Mouse (Mus musculus) liver, embryonic 11.5 days (tissue): ENCODE data around the gene Cdca3. TPM values are rescaled to one million over a fixed set of nuclear protein-coding genes. Genes with fewer than 3 reads are reported as not detected.
A peak's percentile ranks its signal among the peaks of the same experiment; 100 is the strongest.

Source experiments
- ATAC-seq: fragments of 200-750 bp; cut with Nextera tagmentation; replicated peaks from 2 replicates; pipeline ENCODE4 v1.8.0; 2017; ENCODE audit warnings: moderate number of reproducible peaks, mild to moderate bottlenecking, moderate TSS enrichment, moderate library complexity; ENCODE audit not compliant: low FRiP score
- DNase-seq: peaks from one replicate; pipeline ENCODE4 v3.0.0-alpha.2; 2017; ENCODE audit warnings: low spot score
- H3K27ac ChIP-seq: fragments of 300-500 bp; sonication (generic); 2 replicates; pipeline ENCODE4 v1.5.1; 2014; ENCODE audit warnings: mild to moderate bottlenecking, low read depth, low read length, control low read depth
- H3K27me3 ChIP-seq: fragments of 300-500 bp; sonication (generic); replicated peaks from 2 replicates; pipeline ENCODE4 v1.6.1; 2014; ENCODE audit warnings: low read length, mixed read lengths; ENCODE audit not compliant: control insufficient read depth, insufficient read depth
- H3K36me3 ChIP-seq: fragments of 300-500 bp; sonication (generic); 2 replicates; pipeline ENCODE4 v1.6.1; 2014; ENCODE audit warnings: mild to moderate bottlenecking, low read length, moderate library complexity, mixed read lengths; ENCODE audit not compliant: control insufficient read depth, insufficient read depth
- H3K4me1 ChIP-seq: fragments of 300-500 bp; sonication (generic); replicated peaks from 2 replicates; pipeline ENCODE4 v1.6.1; 2014; ENCODE audit warnings: low read length, mixed read lengths; ENCODE audit not compliant: control insufficient read depth, insufficient read depth
- H3K4me2 ChIP-seq: fragments of 300-500 bp; sonication (generic); 2 replicates; pipeline ENCODE4 v1.6.1; 2014; ENCODE audit warnings: mild to moderate bottlenecking, control low read depth, moderate library complexity
- H3K4me3 ChIP-seq: fragments of 300-500 bp; sonication (generic); 2 replicates; pipeline ENCODE4 v1.5.1; 2014; ENCODE audit warnings: low read depth, low read length, control low read depth
- H3K9ac ChIP-seq: fragments of 300-500 bp; sonication (generic); 2 replicates; pipeline ENCODE4 v1.6.1; 2014; ENCODE audit warnings: low read depth, low read length, control low read depth
- H3K9me3 ChIP-seq: fragments of 300-500 bp; sonication (generic); 2 replicates; pipeline ENCODE4 v1.6.1; 2016; ENCODE audit warnings: low read length, inconsistent platforms, mixed read lengths; ENCODE audit not compliant: control insufficient read depth
- WGBS: fragments of 180-500 bp; shearing (Covaris S2); extraction: QIAGEN DNeasy Blood & Tissue Kit; methylation state at CpG from one replicate; pipeline ENCODE4 v1.1.7; 2014; 5-methylcytosine and 5-hydroxymethylcytosine counted together
- polyA plus RNA-seq: library from polyadenylated mRNA; unstranded; fragments of >200 nt; fragmentation: Nextera tagmentation; extraction: Ambion mirVana; gene quantifications from 2 replicates; pipeline ENCODE4 v1.2.1, GENCODE M21; 2014

The Cdca3 gene
- polyA plus RNA-seq, 1 experiment from 2014 or later, result 223 TPM

DNA sequence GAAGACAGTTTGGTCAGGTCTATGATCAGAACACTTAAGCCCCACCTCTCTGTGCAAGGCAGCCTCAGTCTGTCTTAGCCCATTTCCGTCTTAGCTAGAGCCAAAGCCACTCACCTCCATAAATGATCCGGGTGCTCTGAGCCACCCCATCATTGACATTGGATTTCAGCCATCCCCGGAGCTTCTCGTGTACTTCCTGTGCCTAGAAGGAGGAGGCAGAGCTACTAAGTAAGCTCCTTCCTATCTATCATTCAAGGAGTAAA, 18.0 kb upstream of the Cdca3 start:
- WGBS, result 87% methylated on average over 4 of the region's 4 CpGs
- peaks cover 22% of the 10 kb centered on the region for H3K36me3 ChIP-seq
- H3K4me2 ChIP-seq, result peak overlapping the region; percentile 70
- H3K9ac ChIP-seq, result no peak overlapping the region; the same call in 1 of the 2 replicates
- no peak for ATAC-seq
- peak overlapping the region; percentile 87; the same call in 1 of the 2 replicates for H3K4me3 ChIP-seq
- H3K27me3 ChIP-seq, result no peaks in the 10 kb centered on the region
- DNase-seq, result no peak
- no peaks in the 10 kb centered on the region for H3K9me3 ChIP-seq
- H3K27ac ChIP-seq, result peak overlapping the region; percentile 98; the same call in 1 of the 2 replicates
- peaks cover 49% of the 10 kb centered on the region for H3K4me1 ChIP-seq

- Histone ChIP-seq H3K36me3 (peaks cover 25% of the 10 kb centered on the region), H3K4me1 (peaks cover 46% of the 10 kb centered on the region), H3K9me3 (no peaks in the 10 kb centered on the region), H3K27ac (peak overlapping the region; percentile 98), H3K4me3 (peak overlapping the region; percentile 87), H3K4me2 (peak overlapping the region; percentile 70), H3K9ac (peak overlapping the region; percentile 98), H3K27me3 (no peaks in the 10 kb centered on the region)
- 77% methylated on average over 24 of the region's 24 CpGs for WGBS
- no peak for ATAC-seq
- no peak for DNase-seq
Measured at GRCm38 (mm10) chr6:124811701-124812560, 17.4 kb upstream of the Cdca3 start.

- DNase-seq (no peak), ATAC-seq (no peak)
- peak overlapping the region; percentile 87 for H3K4me3 ChIP-seq
- H3K9ac ChIP-seq, result peak overlapping the region; percentile 98
- no peaks in the 10 kb centered on the region for H3K27me3 ChIP-seq
- WGBS, result 27% methylated on average over 9 of the region's 9 CpGs
- peak overlapping the region; percentile 70 for H3K4me2 ChIP-seq
- peaks cover 33% of the 10 kb centered on the region for H3K36me3 ChIP-seq
- no peaks in the 10 kb centered on the region for H3K9me3 ChIP-seq
- H3K4me1 ChIP-seq, result peaks cover 42% of the 10 kb centered on the region
- peak overlapping the region; percentile 98 for H3K27ac ChIP-seq
Measured at GRCm38 (mm10) chr6:124812848-124813247, 16.5 kb upstream of the Cdca3 start.

DNA sequence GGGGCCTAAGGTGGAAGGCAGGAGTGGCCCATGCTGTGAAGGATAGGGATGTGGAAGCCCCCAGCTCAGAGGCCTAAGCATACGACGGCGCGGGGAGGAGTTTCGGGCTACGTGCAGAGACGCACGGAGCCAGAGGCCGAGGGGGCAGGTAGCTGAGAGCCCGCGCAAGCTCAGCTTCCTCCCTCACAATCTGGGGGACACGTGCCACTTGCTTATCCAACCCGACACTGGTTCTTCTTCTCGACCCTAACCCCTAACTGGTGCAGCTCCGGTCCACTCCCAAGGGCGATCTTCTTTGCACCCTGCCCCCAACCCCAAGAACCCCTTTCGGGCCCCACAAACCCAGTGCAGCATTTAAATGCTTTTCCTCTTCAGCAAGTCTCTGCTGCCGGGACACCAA, 15.9 kb upstream of the Cdca3 start:
- Histone ChIP-seq H3K27me3 (no peaks in the 10 kb centered on the region), H3K9me3 (no peaks in the 10 kb centered on the region), H3K36me3 (peaks cover 39% of the 10 kb centered on the region), H3K4me3 (peak overlapping the region; percentile 87), H3K27ac (peak overlapping the region; percentile 98), H3K4me2 (peak overlapping the region; percentile 70), H3K9ac (peak overlapping the region; percentile 98), H3K4me1 (peaks cover 38% of the 10 kb centered on the region)
- WGBS, result under 1% methylated on average over 18 of the region's 18 CpGs
- ATAC-seq (peak; percentile 66), DNase-seq (peak; percentile 87)

- Histone ChIP-seq H3K27me3 (no peaks in the 10 kb centered on the region), H3K9me3 (no peaks in the 10 kb centered on the region), H3K27ac (peak within 1 kb of the TSS; percentile 98), H3K4me1 (peaks cover 38% of the 10 kb centered on the region), H3K4me2 (peak within 1 kb of the TSS; percentile 70), H3K4me3 (peak within 1 kb of the TSS; percentile 87), H3K36me3 (peaks cover 43% of the 10 kb centered on the region), H3K9ac (peak within 1 kb of the TSS; percentile 98)
- DNase-seq (peak; percentile 92), ATAC-seq (peak; percentile 86)
- under 1% methylated on average over 22 of the region's 22 CpGs for WGBS
Measured at GRCm38 (mm10) chr6:124813933-124814332, 15.4 kb upstream of the Cdca3 start, which contains the start of gene Tpi1. TSS of gene Tpi1 (minus strand) at chr6:124814296.

GRCm38 (mm10) chr6:124814448-124814847, 14.9 kb upstream of the Cdca3 start:
- DNase-seq (no peak), ATAC-seq (peak; percentile 8; the same call in 1 of the 2 replicates)
- Histone ChIP-seq H3K4me1 (peaks cover 37% of the 10 kb centered on the region), H3K27ac (peak overlapping the region; percentile 98), H3K4me2 (peak overlapping the region; percentile 70), H3K27me3 (no peaks in the 10 kb centered on the region), H3K9ac (peak overlapping the region; percentile 98), H3K4me3 (peak overlapping the region; percentile 87), H3K9me3 (no peaks in the 10 kb centered on the region), H3K36me3 (peaks cover 48% of the 10 kb centered on the region)
- 29% methylated on average over 7 of the region's 8 CpGs for WGBS

- Histone ChIP-seq H3K27ac (peak overlapping the region; percentile 98; the same call in 1 of the 2 replicates), H3K4me2 (peak overlapping the region; percentile 70; the same call in 1 of the 2 replicates), H3K9ac (peak overlapping the region; percentile 98), H3K27me3 (no peaks in the 10 kb centered on the region), H3K36me3 (peaks cover 52% of the 10 kb centered on the region), H3K4me3 (peak overlapping the region; percentile 87; the same call in 1 of the 2 replicates), H3K9me3 (no peaks in the 10 kb centered on the region), H3K4me1 (peaks cover 31% of the 10 kb centered on the region)
- WGBS, result 72% methylated on average over 9 of the region's 9 CpGs
- DNase-seq, result no peak
- no peak for ATAC-seq
Measured at GRCm38 (mm10) chr6:124814858-124815774, 14.2 kb upstream of the Cdca3 start.

GRCm38 (mm10) chr6:124816611-124817010, 12.7 kb upstream of the Cdca3 start:
- H3K4me2 ChIP-seq, result no peak overlapping the region
- WGBS, result 87% methylated on average over 4 of the region's 4 CpGs
- no peak overlapping the region for H3K9ac ChIP-seq
- ATAC-seq, result no peak
- no peaks in the 10 kb centered on the region for H3K9me3 ChIP-seq
- H3K36me3 ChIP-seq, result peaks cover 56% of the 10 kb centered on the region
- no peaks in the 10 kb centered on the region for H3K27me3 ChIP-seq
- no peak overlapping the region for H3K27ac ChIP-seq
- H3K4me3 ChIP-seq, result no peak overlapping the region
- DNase-seq, result no peak
- H3K4me1 ChIP-seq, result peaks cover 22% of the 10 kb centered on the region
